Mouse (Mus musculus) intestine, embryonic 15.5 days (tissue): ENCODE measurements around the gene Cadm2. TPM values are rescaled to one million over a fixed set of nuclear protein-coding genes. Genes with fewer than 3 reads are reported as not detected.

Experiments used
- ATAC-seq: fragments of 200-750 bp; cut with Nextera tagmentation; 2 replicates; pipeline ENCODE4 v1.8.0; 2017; ENCODE audit warnings: moderate TSS enrichment, moderate library complexity
- H3K27ac ChIP-seq: fragments of 300-500 bp; sonication (generic); 2 replicates; pipeline ENCODE4 v1.5.1; 2015; ENCODE audit warnings: mild to moderate bottlenecking, inconsistent platforms
- H3K27me3 ChIP-seq: fragments of 300-500 bp; sonication (generic); replicated peaks from 2 replicates; pipeline ENCODE4 v1.6.1; 2015; ENCODE audit warnings: inconsistent platforms
- H3K36me3 ChIP-seq: fragments of 300-500 bp; sonication (generic); 2 replicates; pipeline ENCODE4 v1.6.1; 2015; ENCODE audit warnings: inconsistent platforms
- H3K4me1 ChIP-seq: fragments of 300-500 bp; sonication (generic); replicated peaks from 2 replicates; pipeline ENCODE4 v1.6.1; 2015; ENCODE audit warnings: inconsistent platforms
- H3K4me2 ChIP-seq: fragments of 300-500 bp; sonication (generic); replicated peaks from 2 replicates; pipeline ENCODE4 v1.6.1; 2015; ENCODE audit warnings: mild to moderate bottlenecking, inconsistent platforms
- H3K4me3 ChIP-seq: fragments of 300-500 bp; sonication (generic); replicated peaks from 2 replicates; pipeline ENCODE4 v1.5.1; 2015; ENCODE audit warnings: inconsistent platforms
- H3K9ac ChIP-seq: fragments of 300-500 bp; sonication (generic); 2 replicates; pipeline ENCODE4 v1.6.1; 2015; ENCODE audit warnings: inconsistent platforms
- H3K9me3 ChIP-seq: fragments of 300-500 bp; sonication (generic); 2 replicates; pipeline ENCODE4 v1.6.1; 2016; ENCODE audit warnings: inconsistent platforms
- WGBS: fragments of 180-500 bp; shearing (Covaris S2); methylation state at CpG from one replicate; pipeline ENCODE4 v1.1.7; 2015; 5-methylcytosine and 5-hydroxymethylcytosine counted together
- polyA plus RNA-seq: library from polyadenylated mRNA; unstranded; fragments of >200 nt; fragmentation: Nextera tagmentation; extraction: Ambion mirVana; gene quantifications from 2 replicates; pipeline ENCODE4 v1.2.1, GENCODE M21; 2015

Gene Cadm2
- polyA plus RNA-seq, 1 experiment from 2014 or later: 0.75 TPM

- Histone ChIP-seq H3K27me3 (no peaks in the 10 kb centered on the region), H3K4me2 (no peak overlapping the region), H3K36me3 (no peaks in the 10 kb centered on the region), H3K27ac (no peak overlapping the region), H3K9ac (no peak overlapping the region), H3K4me1 (no peaks in the 10 kb centered on the region), H3K4me3 (no peak overlapping the region), H3K9me3 (no peaks in the 10 kb centered on the region)
- 84% methylated on average over 4 of the region's 4 CpGs for WGBS
- ATAC-seq: no peak
Observed at GRCm38 (mm10) chr16:67095916-67096315, 524.8 kb downstream of the Cadm2 start.

- 56% methylated on average over 3 of the region's 3 CpGs for whole genome bisulfite sequencing
- no peak overlapping the region for H3K9ac ChIP-seq
- H3K4me3 ChIP-seq: no peak overlapping the region
- no peak overlapping the region for H3K4me2 ChIP-seq
- H3K36me3 ChIP-seq: no peaks in the 10 kb centered on the region
- H3K27me3 ChIP-seq: no peaks in the 10 kb centered on the region
- no peaks in the 10 kb centered on the region for H3K4me1 ChIP-seq
- no peak overlapping the region for H3K27ac ChIP-seq
- no peak for ATAC-seq
- H3K9me3 ChIP-seq: no peaks in the 10 kb centered on the region
Observed at GRCm38 (mm10) chr16:67089747-67090146, 531.0 kb downstream of the Cadm2 start.

GRCm38 (mm10) chr16:67079318-67079717 lies 541.4 kb downstream of the Cadm2 start:
- 76% methylated on average over 2 of the region's 2 CpGs for WGBS
- ATAC-seq: no peak
- no peaks in the 10 kb centered on the region for H3K36me3 ChIP-seq
- no peak overlapping the region for H3K4me2 ChIP-seq
- no peak overlapping the region for H3K27ac ChIP-seq
- H3K9me3 ChIP-seq: no peaks in the 10 kb centered on the region
- H3K4me1 ChIP-seq: no peaks in the 10 kb centered on the region
- H3K9ac ChIP-seq: no peak overlapping the region
- no peak overlapping the region for H3K4me3 ChIP-seq
- H3K27me3 ChIP-seq: no peaks in the 10 kb centered on the region

- Histone ChIP-seq H3K27me3 (no peaks in the 10 kb centered on the region), H3K27ac (no peak overlapping the region), H3K4me2 (no peak overlapping the region), H3K9ac (no peak overlapping the region), H3K36me3 (no peaks in the 10 kb centered on the region), H3K9me3 (no peaks in the 10 kb centered on the region), H3K4me3 (no peak overlapping the region), H3K4me1 (no peaks in the 10 kb centered on the region)
- 72% methylated on average over 7 of the region's 7 CpGs for WGBS
- ATAC-seq: no peak
Observed at GRCm38 (mm10) chr16:67076169-67076895, 544.4 kb downstream of the Cadm2 start.

GRCm38 (mm10) chr16:67068461-67068860 lies 552.2 kb downstream of the Cadm2 start:
- Histone ChIP-seq H3K4me2 (no peak overlapping the region), H3K9me3 (no peaks in the 10 kb centered on the region), H3K36me3 (no peaks in the 10 kb centered on the region), H3K4me1 (no peaks in the 10 kb centered on the region), H3K4me3 (no peak overlapping the region), H3K27me3 (no peaks in the 10 kb centered on the region), H3K9ac (no peak overlapping the region), H3K27ac (no peak overlapping the region)
- WGBS: 50% methylated on average over 1 of the region's 1 CpGs
- ATAC-seq: no peak

GRCm38 (mm10) chr16:67030918-67031317 lies 589.8 kb downstream of the Cadm2 start:
- Histone ChIP-seq H3K27ac (no peak overlapping the region), H3K4me3 (no peak overlapping the region), H3K9ac (no peak overlapping the region), H3K4me1 (no peaks in the 10 kb centered on the region), H3K27me3 (no peaks in the 10 kb centered on the region), H3K36me3 (no peaks in the 10 kb centered on the region), H3K9me3 (no peaks in the 10 kb centered on the region), H3K4me2 (no peak overlapping the region)
- ATAC-seq: no peak
- WGBS: 76% methylated on average over 5 of the region's 5 CpGs

- Histone ChIP-seq H3K27me3 (no peaks in the 10 kb centered on the region), H3K9ac (no peak overlapping the region), H3K4me2 (no peak overlapping the region), H3K4me1 (no peaks in the 10 kb centered on the region), H3K36me3 (no peaks in the 10 kb centered on the region), H3K27ac (no peak overlapping the region), H3K9me3 (no peaks in the 10 kb centered on the region), H3K4me3 (no peak overlapping the region)
- 87% methylated on average over 1 of the region's 1 CpGs for WGBS
- ATAC-seq: no peak
Observed at GRCm38 (mm10) chr16:67019856-67020255, 600.9 kb downstream of the Cadm2 start.

- WGBS: 70% methylated on average over 2 of the region's 2 CpGs
Observed at GRCm38 (mm10) chr16:67017710-67018109, 603.0 kb downstream of the Cadm2 start.

GRCm38 (mm10) chr16:67003161-67003560 lies 617.5 kb downstream of the Cadm2 start:
- Histone ChIP-seq H3K9me3 (no peaks in the 10 kb centered on the region), H3K27ac (no peak overlapping the region), H3K4me1 (no peaks in the 10 kb centered on the region), H3K4me3 (no peak overlapping the region), H3K27me3 (no peaks in the 10 kb centered on the region), H3K4me2 (no peak overlapping the region), H3K9ac (no peak overlapping the region), H3K36me3 (no peaks in the 10 kb centered on the region)
- ATAC-seq: no peak
- 75% methylated on average over 3 of the region's 3 CpGs for WGBS

More at GRCm38 (mm10) chr16:67017710-67018109, 603.0 kb downstream of the Cadm2 start:
- H3K9me3 ChIP-seq: no peaks in the 10 kb centered on the region
- H3K27ac ChIP-seq: no peak overlapping the region
- H3K27me3 ChIP-seq: no peaks in the 10 kb centered on the region
- no peak overlapping the region for H3K4me2 ChIP-seq
- H3K9ac ChIP-seq: no peak overlapping the region
- H3K36me3 ChIP-seq: no peaks in the 10 kb centered on the region
- H3K4me3 ChIP-seq: no peak overlapping the region
- no peak for ATAC-seq
- no peaks in the 10 kb centered on the region for H3K4me1 ChIP-seq

- no peaks in the 10 kb centered on the region for H3K9me3 ChIP-seq
- no peak overlapping the region for H3K4me3 ChIP-seq
- H3K9ac ChIP-seq: no peak overlapping the region
- H3K36me3 ChIP-seq: no peaks in the 10 kb centered on the region
- no peak for ATAC-seq
- no peak overlapping the region for H3K27ac ChIP-seq
- no peaks in the 10 kb centered on the region for H3K27me3 ChIP-seq
- H3K4me2 ChIP-seq: no peak overlapping the region
- no peaks in the 10 kb centered on the region for H3K4me1 ChIP-seq
- 50% methylated on average over 4 of the region's 4 CpGs for WGBS
Observed at GRCm38 (mm10) chr16:67001707-67002106, 619.0 kb downstream of the Cadm2 start.

GRCm38 (mm10) chr16:66997461-66997860 lies 623.2 kb downstream of the Cadm2 start:
- Histone ChIP-seq H3K4me2 (no peak overlapping the region), H3K4me3 (no peak overlapping the region), H3K27ac (no peak overlapping the region), H3K9ac (no peak overlapping the region), H3K36me3 (no peaks in the 10 kb centered on the region), H3K9me3 (no peaks in the 10 kb centered on the region), H3K27me3 (no peaks in the 10 kb centered on the region), H3K4me1 (no peaks in the 10 kb centered on the region)
- WGBS: 73% methylated on average over 2 of the region's 2 CpGs
- ATAC-seq: no peak

- Histone ChIP-seq H3K9ac (no peak overlapping the region), H3K4me1 (no peaks in the 10 kb centered on the region), H3K27me3 (no peaks in the 10 kb centered on the region), H3K4me3 (no peak overlapping the region), H3K9me3 (no peaks in the 10 kb centered on the region), H3K36me3 (no peaks in the 10 kb centered on the region), H3K4me2 (no peak overlapping the region), H3K27ac (no peak overlapping the region)
- no peak for ATAC-seq
- 93% methylated on average over 6 of the region's 6 CpGs for WGBS
Observed at GRCm38 (mm10) chr16:66987741-66988140, 633.0 kb downstream of the Cadm2 start.

- H3K27me3 ChIP-seq: no peaks in the 10 kb centered on the region
- H3K4me1 ChIP-seq: no peaks in the 10 kb centered on the region
- H3K9ac ChIP-seq: no peak overlapping the region
- no peaks in the 10 kb centered on the region for H3K36me3 ChIP-seq
- ATAC-seq: no peak
- H3K4me3 ChIP-seq: no peak overlapping the region
- WGBS: 72% methylated on average over 7 of the region's 7 CpGs
- no peak overlapping the region for H3K27ac ChIP-seq
- H3K4me2 ChIP-seq: no peak overlapping the region
- H3K9me3 ChIP-seq: no peaks in the 10 kb centered on the region
Observed at GRCm38 (mm10) chr16:66986879-66987278, 633.8 kb downstream of the Cadm2 start.
